Mouse (Mus musculus): Measurements from ENCODE around the gene Hexb.

- TF ChIP-seq CTCF (IDR thresholded peaks at IDR 0.05; ENCODE audit: borderline replicate concordance, control insufficient read depth, extremely low read depth, insufficient read depth, low read length, poor library complexity): no peak
- no peak for TF ChIP-seq POLR2A (IDR thresholded peaks at IDR 0.05; ENCODE audit: control insufficient read depth, extremely low read depth, insufficient read depth, low read length, poor library complexity)
Observed at GRCm38 (mm10) chr13:97199123-97199522, 966 bp upstream of the Hexb start.
